Mouse (Mus musculus) hindbrain, postnatal 0 days (tissue): ENCODE data around the gene Fundc1. TPM values are rescaled to one million over a fixed set of nuclear protein-coding genes. Genes with fewer than 3 reads are reported as not detected.

ENCODE experiments used
- ATAC-seq: fragments of 200-750 bp; cut with Nextera tagmentation; 2 replicates; pipeline ENCODE4 v1.8.0; 2017; ENCODE audit warnings: mild to moderate bottlenecking, moderate TSS enrichment, moderate library complexity
- DNase-seq: peaks from one replicate; pipeline ENCODE4 v3.0.0-alpha.2; 2015; ENCODE audit warnings: low spot score
- H3K27ac ChIP-seq: fragments of 300-500 bp; sonication (generic); 2 replicates; pipeline ENCODE4 v1.5.1; 2014; ENCODE audit warnings: mild to moderate bottlenecking
- H3K27me3 ChIP-seq: fragments of 300-500 bp; sonication (generic); 2 replicates; pipeline ENCODE4 v1.6.1; 2014; ENCODE audit warnings: low read length, mixed read lengths; ENCODE audit not compliant: insufficient read depth
- H3K36me3 ChIP-seq: fragments of 300-500 bp; sonication (generic); 2 replicates; pipeline ENCODE4 v1.6.1; 2014; ENCODE audit warnings: low read length, mixed read lengths; ENCODE audit not compliant: insufficient read depth
- H3K4me1 ChIP-seq: fragments of 300-500 bp; sonication (generic); 2 replicates; pipeline ENCODE4 v1.6.1; 2014; ENCODE audit warnings: antibody characterized with exemption, low read length, mixed read lengths; ENCODE audit not compliant: insufficient read depth
- H3K4me2 ChIP-seq: fragments of 300-500 bp; sonication (generic); 2 replicates; pipeline ENCODE4 v1.6.1; 2014; ENCODE audit warnings: low read depth, mild to moderate bottlenecking, low read length, moderate library complexity, mixed read lengths
- H3K4me3 ChIP-seq: fragments of 300-500 bp; sonication (generic); 2 replicates; pipeline ENCODE4 v1.5.1; 2014; ENCODE audit warnings: low read length
- H3K9ac ChIP-seq: fragments of 300-500 bp; sonication (generic); replicated peaks from 2 replicates; pipeline ENCODE4 v1.6.1; 2014; ENCODE audit warnings: mild to moderate bottlenecking, low read length, moderate library complexity, mixed read lengths
- H3K9me3 ChIP-seq: fragments of 300-500 bp; sonication (generic); 2 replicates; pipeline ENCODE4 v1.6.1; 2016; ENCODE audit warnings: low read length, mixed read lengths
- CTCF ChIP-seq: IDR thresholded peaks from 2 replicates; pipeline ENCODE4 v1.5.1; 2016; ENCODE audit warnings: antibody characterized with exemption, control low read depth, low read depth
- WGBS: fragments of 180-500 bp; shearing (Covaris S2); extraction: QIAGEN DNeasy Blood & Tissue Kit; methylation state at CpG from one replicate; pipeline ENCODE4 v1.1.7; 2014; 5-methylcytosine and 5-hydroxymethylcytosine counted together
- polyA plus RNA-seq: library from polyadenylated mRNA; unstranded; fragments of >200 nt; fragmentation: Nextera tagmentation; extraction: Ambion mirVana; gene quantifications from 2 replicates; pipeline ENCODE4 v1.2.1, GENCODE M21; 2015
- total RNA-seq: library from RNA; depleted of rRNA; stranded (reverse); fragments of >200 nt; gene quantifications from 2 replicates; pipeline ENCODE4 v1.2.3, GENCODE M21; 2014

Fundc1 gene
- total and polyA plus RNA-seq, 2 experiments from 2014 or later, result 31.5 to 55.1 TPM

DNA sequence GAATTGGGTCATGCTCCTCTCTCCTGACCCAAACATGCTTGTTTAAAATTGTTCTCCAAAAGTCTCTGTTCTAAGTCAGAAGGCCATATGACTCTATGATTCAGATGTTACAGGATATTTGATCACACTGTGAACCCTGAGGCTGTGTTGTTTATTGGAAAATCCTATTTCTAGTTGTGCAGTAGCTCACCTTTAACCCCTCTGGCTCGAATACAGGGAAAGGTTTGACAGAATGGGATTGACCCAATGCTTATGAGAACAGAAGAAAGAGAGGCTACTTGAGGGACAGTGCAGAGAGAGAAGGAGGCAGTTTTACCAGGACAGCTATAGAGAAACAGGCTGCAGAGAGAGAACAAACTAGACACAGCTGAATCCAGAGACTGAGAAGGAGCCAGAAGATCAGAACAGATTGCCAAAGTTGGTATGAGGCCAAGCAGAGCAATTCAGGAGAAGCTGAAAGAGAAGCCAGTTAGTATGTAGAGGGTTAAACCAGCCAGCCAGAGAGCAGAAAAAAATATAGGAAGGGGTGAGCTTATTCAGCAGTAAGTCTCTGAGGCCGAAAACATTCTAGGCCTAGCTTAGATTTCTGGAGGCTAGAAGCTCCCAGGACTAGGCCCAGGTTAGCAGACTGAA, 27.1 kb downstream of the Fundc1 start:
- Histone ChIP-seq H3K4me3 (no peak overlapping the region), H3K27ac (no peak overlapping the region), H3K4me2 (no peak overlapping the region), H3K27me3 (no peaks in the 10 kb centered on the region), H3K4me1 (no peaks in the 10 kb centered on the region), H3K9me3 (no peaks in the 10 kb centered on the region), H3K36me3 (no peaks in the 10 kb centered on the region), H3K9ac (no peak overlapping the region)
- ATAC-seq, result peak; percentile 40; the same call in 1 of the 2 replicates
- WGBS, result 26% methylated on average over 2 of the region's 2 CpGs
- no peak for DNase-seq
- no peak for TF ChIP-seq CTCF

DNA sequence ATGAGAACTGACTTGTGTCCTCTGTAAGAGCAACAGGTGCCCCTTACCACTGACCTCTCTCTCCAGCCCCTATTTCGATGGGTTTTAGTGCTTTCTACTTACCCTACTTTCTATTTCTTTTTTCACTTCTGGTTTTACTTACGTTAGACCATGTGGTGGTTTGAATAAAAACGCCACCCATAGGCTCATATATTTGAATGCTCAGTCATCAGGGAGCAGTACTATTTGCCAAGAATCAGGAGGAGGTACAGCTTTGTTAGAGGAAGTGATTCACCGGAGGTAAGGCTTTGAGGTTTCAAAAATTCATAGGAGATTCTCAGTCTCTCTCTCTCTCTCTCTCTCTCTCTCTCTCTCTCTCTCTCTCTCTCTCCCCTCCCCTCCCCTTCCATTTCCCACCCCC, 34.4 kb downstream of the Fundc1 start:
- Histone ChIP-seq H3K27ac (no peak overlapping the region), H3K9me3 (no peaks in the 10 kb centered on the region), H3K27me3 (no peaks in the 10 kb centered on the region), H3K4me3 (no peak overlapping the region), H3K36me3 (no peaks in the 10 kb centered on the region), H3K4me2 (no peak overlapping the region), H3K9ac (no peak overlapping the region), H3K4me1 (no peaks in the 10 kb centered on the region)
- no peak for TF ChIP-seq CTCF
- WGBS, result 88% methylated on average over 4 of the region's 4 CpGs
- DNase-seq, result no peak
- ATAC-seq, result no peak

DNA sequence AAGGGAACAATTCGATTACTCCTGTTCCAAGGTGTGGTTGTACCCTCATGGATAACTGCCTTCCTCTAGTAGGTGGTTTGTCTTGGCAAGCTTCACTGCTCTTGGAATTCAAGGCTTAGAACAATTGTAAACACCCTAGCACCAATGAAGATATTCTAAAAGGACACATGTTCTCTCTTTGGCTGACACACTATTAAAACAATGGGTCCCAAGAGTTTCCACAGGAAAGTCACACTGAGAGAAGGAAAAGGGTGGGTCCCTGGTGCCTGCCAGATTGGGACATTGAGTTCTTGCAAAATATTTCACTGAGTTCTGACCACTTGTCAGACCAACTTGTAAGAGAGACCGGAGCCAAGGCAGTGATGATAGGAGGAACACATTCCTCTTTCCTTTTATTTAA, 45.1 kb downstream of the Fundc1 start:
- H3K4me2 ChIP-seq, result no peak overlapping the region
- no peak for ATAC-seq
- H3K36me3 ChIP-seq, result no peaks in the 10 kb centered on the region
- TF ChIP-seq CTCF, result no peak
- no peak overlapping the region for H3K9ac ChIP-seq
- no peak overlapping the region for H3K27ac ChIP-seq
- no peaks in the 10 kb centered on the region for H3K27me3 ChIP-seq
- no peaks in the 10 kb centered on the region for H3K4me1 ChIP-seq
- WGBS, result 84% methylated on average over 2 of the region's 2 CpGs
- H3K4me3 ChIP-seq, result no peak overlapping the region
- DNase-seq, result no peak
- no peaks in the 10 kb centered on the region for H3K9me3 ChIP-seq

DNA sequence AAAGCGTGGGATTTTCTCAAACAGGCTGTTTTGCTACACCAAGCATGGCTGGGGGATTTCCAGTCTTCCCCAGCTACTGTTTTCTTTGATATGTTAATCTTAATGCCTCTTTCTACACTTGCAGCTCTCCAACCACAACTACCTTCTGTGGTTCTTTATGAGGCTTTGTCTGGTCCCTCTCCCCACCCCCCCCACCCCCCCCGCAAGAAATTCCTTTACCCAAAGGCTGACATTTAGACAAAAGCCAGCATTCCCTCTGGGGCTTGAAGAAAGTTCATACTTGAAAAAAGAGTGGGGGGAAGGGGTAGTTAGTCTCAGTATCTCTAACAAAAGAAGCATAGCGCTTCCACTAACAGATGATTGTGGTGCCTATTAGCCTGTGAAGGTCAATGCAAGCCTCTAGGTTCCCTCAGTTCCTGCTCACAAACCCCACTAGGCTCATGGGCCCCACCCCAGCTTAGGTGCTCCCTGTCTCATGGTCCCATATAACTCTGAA, 50.9 kb downstream of the Fundc1 start:
- no peak for TF ChIP-seq CTCF
- no peak for ATAC-seq
- 15% methylated on average over 3 of the region's 3 CpGs for WGBS
- Histone ChIP-seq H3K27me3 (no peaks in the 10 kb centered on the region), H3K4me2 (no peak overlapping the region), H3K9me3 (no peaks in the 10 kb centered on the region), H3K4me3 (no peak overlapping the region), H3K4me1 (no peaks in the 10 kb centered on the region), H3K9ac (no peak overlapping the region), H3K27ac (no peak overlapping the region), H3K36me3 (no peaks in the 10 kb centered on the region)
- no peak for DNase-seq

DNA sequence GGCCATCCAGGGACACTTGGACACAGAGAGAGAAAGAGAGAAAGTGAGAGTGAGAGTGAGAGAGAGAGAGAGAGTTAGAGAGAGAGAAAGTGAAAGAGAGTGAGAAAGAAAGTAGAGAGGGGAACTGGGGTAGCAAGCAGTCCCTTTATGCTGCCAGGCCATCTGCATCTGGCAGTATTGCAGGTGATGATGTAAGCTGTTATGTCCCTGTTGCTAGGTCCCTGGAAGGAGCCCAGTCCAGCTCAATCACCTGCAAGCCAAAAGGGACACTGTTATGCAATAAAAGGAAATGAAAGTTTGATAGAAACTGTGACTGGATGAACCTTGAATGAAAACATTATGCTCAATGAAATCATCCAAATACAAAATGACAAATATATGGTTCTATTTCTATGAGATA, 52.0 kb downstream of the Fundc1 start:
- ATAC-seq (no peak), DNase-seq (no peak)
- Histone ChIP-seq H3K9ac (no peak overlapping the region), H3K27ac (no peak overlapping the region), H3K36me3 (no peaks in the 10 kb centered on the region), H3K4me1 (no peaks in the 10 kb centered on the region), H3K4me3 (no peak overlapping the region), H3K9me3 (no peaks in the 10 kb centered on the region), H3K27me3 (no peaks in the 10 kb centered on the region), H3K4me2 (no peak overlapping the region)
- TF ChIP-seq CTCF, result no peak

DNA sequence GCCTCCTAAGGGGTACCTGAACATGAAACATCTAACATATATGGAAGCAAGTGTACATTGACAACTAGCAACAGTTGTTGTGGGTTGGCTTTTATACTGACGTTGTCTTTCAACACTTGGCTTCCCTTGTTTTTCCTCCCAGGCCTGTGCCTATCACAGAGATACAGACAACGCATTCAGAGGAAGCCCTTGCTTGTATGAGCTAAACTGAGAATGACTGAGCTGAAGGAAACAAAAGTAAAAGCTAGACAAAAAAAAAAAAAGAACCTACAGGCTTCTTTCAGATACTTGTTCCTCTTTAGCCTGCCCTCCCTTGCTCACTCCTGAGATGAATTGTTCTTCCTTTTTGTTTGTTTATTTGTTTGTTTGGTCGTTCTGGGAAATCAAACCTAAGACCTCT, 58.1 kb downstream of the Fundc1 start:
- no peak for ATAC-seq
- WGBS, result 65% methylated on average over 3 of the region's 3 CpGs
- H3K27ac ChIP-seq, result no peak overlapping the region
- no peak overlapping the region for H3K4me2 ChIP-seq
- TF ChIP-seq CTCF, result no peak
- H3K36me3 ChIP-seq, result no peaks in the 10 kb centered on the region
- no peaks in the 10 kb centered on the region for H3K4me1 ChIP-seq
- no peak overlapping the region for H3K9ac ChIP-seq
- DNase-seq, result no peak
- H3K27me3 ChIP-seq, result no peaks in the 10 kb centered on the region
- no peaks in the 10 kb centered on the region for H3K9me3 ChIP-seq
- H3K4me3 ChIP-seq, result no peak overlapping the region

DNA sequence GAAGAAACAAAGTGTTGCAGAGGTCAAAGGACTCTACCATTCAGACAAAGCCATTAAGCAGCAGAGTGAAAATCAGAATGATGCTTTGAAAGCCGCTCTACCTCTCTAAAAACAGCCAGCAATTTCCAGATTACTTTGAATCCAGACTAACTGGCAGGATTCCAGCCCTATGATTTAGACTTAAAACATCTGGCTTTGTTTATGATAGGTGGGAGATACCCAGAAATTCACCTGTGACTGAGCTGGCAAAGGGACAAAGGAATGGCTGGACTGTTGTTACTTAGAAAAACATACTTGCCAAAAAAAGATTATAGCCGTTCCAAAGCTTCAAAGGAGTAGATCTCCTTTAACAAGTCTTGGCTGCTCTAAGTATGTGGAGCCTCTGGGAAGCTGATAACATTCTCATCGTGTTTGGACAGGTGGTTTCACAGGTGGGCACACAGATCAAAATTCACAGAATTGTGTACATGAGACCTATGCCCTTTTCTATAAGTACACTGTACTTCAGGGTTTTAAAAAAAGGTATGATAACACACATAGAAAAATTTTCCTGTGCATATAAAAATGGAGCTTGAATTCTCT, 60.0 kb downstream of the Fundc1 start:
- Histone ChIP-seq H3K27ac (no peak overlapping the region), H3K9ac (no peak overlapping the region), H3K4me1 (no peaks in the 10 kb centered on the region), H3K9me3 (no peaks in the 10 kb centered on the region), H3K4me2 (no peak overlapping the region), H3K36me3 (no peaks in the 10 kb centered on the region), H3K27me3 (no peaks in the 10 kb centered on the region), H3K4me3 (no peak overlapping the region)
- TF ChIP-seq CTCF, result no peak
- DNase-seq (no peak), ATAC-seq (no peak)
- WGBS, result 70% methylated on average over 3 of the region's 3 CpGs
